Mouse (Mus musculus) frontal cortex, postnatal 14 days (tissue): ENCODE results near the gene Cyp4f16.
"Not testable (repeated sequence)": the region's sequence is repeated elsewhere in the genome, so short reads cannot be mapped to it uniquely, and the experiment has no call there.

ENCODE experiments used
- DNase-seq, 2 experiments: peaks; one replicate each; pipeline ENCODE4 v3.0.0; 2022; ENCODE audit warnings: low spot score in 2 of 2

Gene Cyp4f16

DNA sequence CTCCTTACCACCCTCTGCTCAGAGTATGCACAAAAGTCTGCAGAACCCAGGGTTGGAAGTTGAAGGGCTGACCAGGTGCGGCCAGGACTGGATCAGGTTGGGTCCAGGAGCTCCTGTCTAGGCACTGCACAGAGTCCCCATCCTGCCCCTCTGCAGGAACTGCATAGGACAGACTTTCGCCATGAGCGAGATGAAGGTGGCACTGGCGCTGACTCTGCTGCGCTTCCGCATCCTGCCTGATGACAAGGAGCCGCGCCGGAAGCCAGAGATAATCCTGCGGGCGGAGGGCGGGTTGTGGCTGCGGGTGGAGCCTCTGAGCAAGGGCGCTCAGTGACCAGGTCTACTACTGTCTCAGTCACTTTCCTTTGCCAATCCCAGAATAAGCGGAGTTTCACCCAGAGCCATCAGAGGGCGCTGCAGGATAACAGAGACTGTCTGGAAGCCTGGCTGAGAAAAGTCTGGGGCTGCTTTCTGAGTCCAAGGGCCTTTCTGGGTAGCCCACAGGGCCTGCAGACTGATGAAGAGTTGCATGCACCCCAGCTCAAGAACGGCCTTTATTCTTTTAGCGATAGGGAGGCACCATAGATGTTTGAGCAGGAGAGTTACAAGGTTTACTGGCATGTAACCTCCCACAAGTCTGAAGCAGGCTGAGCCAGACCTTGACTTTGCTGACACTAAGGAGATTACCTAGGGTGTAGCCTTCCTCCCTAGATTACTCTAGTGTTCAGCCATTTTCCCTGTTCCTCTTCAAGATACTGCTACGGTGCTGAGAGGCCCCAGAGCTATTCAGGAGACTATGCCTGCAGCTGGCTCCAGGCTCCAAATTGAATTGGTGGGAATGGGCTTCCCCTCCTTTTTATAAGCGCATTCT, 14.8 kb downstream of the Cyp4f16 start:
- DNase-seq, result peak; percentile 80 to 81

DNA sequence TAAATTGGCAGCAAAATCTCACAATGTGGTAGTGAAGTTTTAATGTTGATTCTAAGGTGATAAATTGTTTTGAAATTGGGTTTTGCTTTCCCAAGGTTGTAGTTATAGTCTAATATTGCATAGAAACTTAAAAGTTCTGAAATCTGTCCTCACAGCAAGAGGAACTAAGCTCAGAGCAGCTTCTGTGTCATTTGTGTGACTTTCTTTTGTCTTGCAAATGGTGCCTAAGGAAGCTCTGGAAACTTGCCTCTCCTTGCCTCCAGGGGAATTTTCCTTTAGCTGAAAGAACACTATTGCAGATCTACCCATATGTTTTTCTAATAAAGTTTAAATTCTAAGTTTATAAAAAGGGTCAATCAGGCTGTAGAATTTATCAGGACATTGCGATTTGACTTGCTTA, 16.7 kb downstream of the Cyp4f16 start:
- DNase-seq, result not testable (repeated sequence)

- DNase-seq, result not testable (repeated sequence)
Measured at GRCm38 (mm10) chr17:32554368-32554767, 18.0 kb downstream of the Cyp4f16 start.

DNA sequence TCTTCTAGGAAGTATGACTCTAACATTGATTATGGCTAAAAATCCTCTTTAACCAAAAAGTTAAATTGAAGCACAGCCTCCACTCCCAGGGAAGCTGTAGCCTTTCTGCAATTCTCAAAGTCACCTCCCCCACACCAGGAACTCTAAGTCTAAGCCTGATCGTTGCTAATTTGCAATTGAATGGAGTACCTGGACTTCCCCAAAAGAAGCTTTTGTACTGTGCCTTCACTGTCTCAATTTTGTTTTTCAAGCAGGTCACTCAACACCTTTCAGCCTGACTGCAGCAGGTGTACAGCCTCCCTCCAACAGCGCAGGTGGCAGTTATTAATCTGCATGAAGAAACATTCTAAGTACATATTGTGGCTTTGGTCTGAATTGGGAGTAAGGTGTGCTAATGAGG, 26.9 kb downstream of the Cyp4f16 start:
- not testable (repeated sequence) for DNase-seq

- not testable (repeated sequence) for DNase-seq
Measured at GRCm38 (mm10) chr17:32573286-32573685, 36.9 kb downstream of the Cyp4f16 start.

DNA sequence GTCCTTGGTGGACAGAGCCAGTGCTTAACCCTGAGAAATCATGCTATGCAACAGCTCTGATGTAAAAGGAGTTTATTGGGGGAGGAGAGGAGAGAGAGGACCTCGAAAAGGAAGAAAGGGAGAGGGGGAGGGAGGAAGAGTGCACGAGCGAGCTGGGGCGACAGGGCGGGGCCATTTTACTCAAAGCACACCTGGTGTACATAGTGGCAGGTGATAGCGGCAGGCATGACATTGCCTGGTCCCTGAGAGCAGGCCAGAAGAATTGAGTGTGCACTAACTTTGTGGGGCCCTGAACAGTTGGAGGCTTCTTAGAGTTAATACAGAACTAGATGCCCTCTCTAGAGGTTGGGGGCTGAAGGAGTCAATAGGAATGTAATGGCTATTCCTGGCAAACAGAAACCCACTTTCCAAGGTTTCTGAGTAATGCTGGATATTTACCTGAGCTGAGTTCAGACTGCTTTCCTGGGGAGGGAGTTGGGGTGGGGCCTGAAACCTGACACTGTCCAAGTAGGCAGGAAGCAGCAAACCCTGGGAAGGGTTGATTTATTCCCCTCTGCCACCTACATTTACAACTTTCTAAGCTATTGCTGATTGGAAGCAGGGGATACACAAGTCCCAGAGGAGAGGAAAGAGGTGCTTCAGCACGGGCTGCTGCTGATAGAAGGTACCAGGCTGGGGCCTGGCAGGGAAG, 41.3 kb downstream of the Cyp4f16 start:
- no peak for DNase-seq

GRCm38 (mm10) chr17:32596494-32596893, 60.1 kb downstream of the Cyp4f16 start:
- no peak for DNase-seq
